Mouse (Mus musculus) lung, postnatal 0 days (tissue): ENCODE data around the gene Slc4a4.

ENCODE experiments used
- CTCF ChIP-seq: IDR thresholded peaks from 2 replicates; pipeline ENCODE4 v1.5.1; 2016; ENCODE audit warnings: antibody characterized with exemption, mild to moderate bottlenecking
- EP300 ChIP-seq: IDR thresholded peaks from 2 replicates; pipeline ENCODE4 v1.6.1; 2016; ENCODE audit warnings: antibody characterized with exemption, mild to moderate bottlenecking, control low read depth

DNA sequence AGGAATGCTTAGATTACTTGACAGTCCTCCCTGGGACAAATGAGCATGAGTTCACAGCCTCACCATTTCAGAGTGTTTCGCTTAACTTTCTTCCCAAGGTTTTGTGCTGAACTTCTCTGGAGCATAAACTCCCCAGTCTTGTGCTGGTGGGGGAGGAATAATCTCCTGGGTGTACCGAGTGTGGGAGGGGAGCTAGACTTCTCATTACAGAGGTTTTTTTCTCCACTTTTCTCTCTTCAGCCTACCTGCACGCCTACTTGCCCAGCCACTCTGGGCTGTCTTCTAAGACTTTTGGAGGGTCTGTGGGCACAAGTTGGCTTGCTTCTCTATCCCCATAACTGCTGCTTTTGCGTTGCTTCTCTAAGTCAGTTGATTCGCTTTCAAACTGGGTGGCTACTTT lies 365.2 kb downstream of the Slc4a4 start:
- TF ChIP-seq EP300: no peak
- TF ChIP-seq CTCF: no peak
